ENCODE assay signal across 23 mouse cellular contexts in the genomic region with DNA sequence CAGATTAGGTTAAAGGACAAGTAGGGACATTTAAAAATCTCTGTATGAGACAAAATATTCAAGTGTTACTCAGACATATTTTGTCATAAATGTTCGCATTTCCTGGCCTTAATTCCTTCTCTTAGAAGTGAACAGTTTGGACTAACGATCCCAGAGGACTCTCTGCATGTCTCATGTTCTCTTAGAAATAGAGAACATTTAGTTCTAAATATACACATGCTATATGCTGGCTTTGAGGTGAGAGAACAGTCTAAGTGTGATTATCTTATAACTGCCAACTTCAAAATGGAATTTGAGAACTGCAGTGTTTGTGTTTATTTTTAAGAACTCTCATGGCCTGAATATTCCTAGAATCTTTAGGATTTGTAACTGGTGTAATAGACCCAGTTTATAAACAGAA.
DNase-seq lines count a peak whose midpoint lies in the region; ATAC-seq and TF ChIP-seq lines count a peak whose summit lies in the region.
"Had no signal": no experiment of that assay in that cellular context is flagged by ENCODE, and none has a peak within 500 bp of the region (broad histone marks: within the 10 kb centered on the region; RNA-seq: fewer than 3 reads in every experiment).

No protein-coding gene starts in this region.

- no peak overlapping the region for H3K4me3 ChIP-seq in left cerebral cortex, adult 2 months
- no peak overlapping the region for H3K4me3 ChIP-seq in lung, postnatal 0 days (ENCODE audit: low read depth, low read length)

- no peaks in the 10 kb centered on the region for H3K27me3 ChIP-seq in lung, postnatal 0 days (replicated peaks; ENCODE audit: insufficient read depth, low read length)
- H3K27me3 ChIP-seq: CH12.LX, Patski had no signal

- no peak overlapping the region for H3K9ac ChIP-seq in lung, postnatal 0 days (replicated peaks; ENCODE audit: low read depth)

- intact Hi-C loops in left cerebral cortex, adult 2 months (cut with DNase I) = loop anchor here (5.0 to 10.0 kb wide), 2 partner anchors 148 to 505 kb away; partner anchors contain the start of gene Nabp1

- WGBS in lung, postnatal 0 days = 46% methylated on average over 2 of the region's 2 CpGs

- ATAC-seq in frontal cortex, adult (ENCODE audit: low TSS enrichment) = peak; percentile 94
- ATAC-seq in lung, postnatal 0 days = no peak
- ATAC-seq: activated CD4-positive, CD25-positive, alpha-beta regulatory T cell, adult 4 months; CD4-positive, CD25-positive, alpha-beta regulatory T cell, adult 4 months; Patski had no signal

- no peak overlapping the region for H3K4me2 ChIP-seq in lung, postnatal 0 days (replicated peaks; ENCODE audit: low read depth, low read length)

- H3K4me1 ChIP-seq in lung, postnatal 0 days (ENCODE audit: insufficient read depth, low read depth, low read length) = no peaks in the 10 kb centered on the region

- H3K27ac ChIP-seq in left cerebral cortex, adult 2 months = peak overlapping the region; percentile 48
- H3K27ac ChIP-seq in lung, postnatal 0 days (ENCODE audit: low read length) = no peak overlapping the region

- DNase-seq in frontal cortex, postnatal 36 days (ENCODE audit: low spot score in 2 of 2) = no peak
- DNase-seq in left cerebral cortex, adult 2 months (ENCODE audit: extremely low spot score in 1 of 2, low spot score in 2 of 2) = no peak
- no peak for DNase-seq in left cerebral cortex, adult 18-20 months (ENCODE audit: low spot score in 2 of 2)
- DNase-seq in lung, postnatal 0 days (ENCODE audit: low spot score) = peak; percentile 7
- no peak for DNase-seq in lung, postnatal 4 days
- peak; percentile 54 for DNase-seq in brain, adult 2 months (ENCODE audit: low read depth, low spot score)
- no peak for DNase-seq in heart, postnatal 4 days
- DNase-seq: adrenal gland, adult 2 months; adrenal gland, adult 8-10 months; adrenal gland, postnatal 10 days; adrenal gland, postnatal 14 days; adrenal gland, postnatal 25 days; adrenal gland, postnatal 36 days; B cell, adult 2 months; cerebellum, adult 11 months; cerebellum, adult 11-12 months; cerebellum, adult 18-20 months had no signal

- TF ChIP-seq EP300 in lung, postnatal 0 days (IDR thresholded peaks at IDR 0.05) = no peak

- no peak for TF ChIP-seq CTCF in left cerebral cortex, adult 2 months (IDR thresholded peaks at IDR 0.05)
- TF ChIP-seq CTCF in lung, postnatal 0 days (IDR thresholded peaks at IDR 0.05) = no peak

- H3K36me3 ChIP-seq in lung, postnatal 0 days (ENCODE audit: insufficient read depth, low read length) = no peaks in the 10 kb centered on the region
- H3K36me3 ChIP-seq: G1E had no signal

- H3K9me3 ChIP-seq in lung, postnatal 0 days (ENCODE audit: low read length) = no peaks in the 10 kb centered on the region
- H3K9me3 ChIP-seq: G1E had no signal

Comparison
In these comparisons a context has a peak if more than half of its experiments do, and no peak if none do; other contexts are left out.
1. DNase-seq: peak in lung, postnatal 0 days (single experiment) and brain, adult 2 months (single experiment); none in frontal cortex, postnatal 36 days (0 of 2), left cerebral cortex, adult 2 months (0 of 2), left cerebral cortex, adult 18-20 months (0 of 2), lung, postnatal 4 days (0 of 2) and heart, postnatal 4 days (single experiment).